Mouse (Mus musculus) neural tube, embryonic 11.5 days (tissue): ENCODE measurements around the gene Pga5. TPM values are rescaled to one million over a fixed set of nuclear protein-coding genes. Genes with fewer than 3 reads are reported as not detected.

Experiments
- ATAC-seq: fragments of 200-750 bp; cut with Nextera tagmentation; 2 replicates; pipeline ENCODE4 v1.8.0; 2017; ENCODE audit warnings: moderate number of reproducible peaks, mild to moderate bottlenecking, moderate TSS enrichment, moderate library complexity; ENCODE audit not compliant: insufficient read depth, low FRiP score, low TSS enrichment
- DNase-seq: peaks from one replicate; pipeline ENCODE4 v3.0.0-alpha.2; 2015; ENCODE audit warnings: low spot score
- H3K27ac ChIP-seq: fragments of 300-500 bp; sonication (generic); 2 replicates; pipeline ENCODE4 v1.5.1; 2014; ENCODE audit warnings: low read depth, mild to moderate bottlenecking, low read length
- H3K27me3 ChIP-seq: fragments of 300-500 bp; sonication (generic); 2 replicates; pipeline ENCODE4 v1.6.1; 2014; ENCODE audit warnings: mild to moderate bottlenecking, low read length, mixed read lengths; ENCODE audit not compliant: control insufficient read depth, insufficient read depth
- H3K36me3 ChIP-seq: fragments of 300-500 bp; sonication (generic); 2 replicates; pipeline ENCODE4 v1.6.1; 2014; ENCODE audit warnings: mild to moderate bottlenecking, low read length, moderate library complexity, mixed read lengths; ENCODE audit not compliant: control insufficient read depth, insufficient read depth
- H3K4me1 ChIP-seq: fragments of 300-500 bp; sonication (generic); 2 replicates; pipeline ENCODE4 v1.6.1; 2014; ENCODE audit warnings: low read length, mixed read lengths; ENCODE audit not compliant: control insufficient read depth, insufficient read depth
- H3K4me2 ChIP-seq: fragments of 300-500 bp; sonication (generic); 2 replicates; pipeline ENCODE4 v1.6.1; 2014; ENCODE audit warnings: low read depth, mild to moderate bottlenecking, moderate library complexity
- H3K4me3 ChIP-seq: fragments of 300-500 bp; sonication (generic); 2 replicates; pipeline ENCODE4 v1.5.1; 2014; ENCODE audit warnings: low read depth, low read length
- H3K9ac ChIP-seq: fragments of 300-500 bp; sonication (generic); 2 replicates; pipeline ENCODE4 v1.6.1; 2014; ENCODE audit warnings: mild to moderate bottlenecking, low read length
- H3K9me3 ChIP-seq: fragments of 300-500 bp; sonication (generic); 2 replicates; pipeline ENCODE4 v1.6.1; 2016; ENCODE audit warnings: low read length; ENCODE audit not compliant: control insufficient read depth
- WGBS: fragments of 180-500 bp; shearing (Covaris S2); extraction: QIAGEN DNeasy Blood & Tissue Kit; methylation state at CpG from one replicate; pipeline ENCODE4 v1.1.7; 2014; 5-methylcytosine and 5-hydroxymethylcytosine counted together
- polyA plus RNA-seq: library from polyadenylated mRNA; unstranded; fragments of >200 nt; fragmentation: Nextera tagmentation; extraction: Ambion mirVana; gene quantifications from 2 replicates; pipeline ENCODE4 v1.2.1, GENCODE M21; 2014

Gene Pga5
- polyA plus RNA-seq, 1 experiment from 2014 or later = not detected

GRCm38 (mm10) chr19:10715476-10715875, 37.6 kb upstream of the Pga5 start:
- no peak overlapping the region for H3K4me3 ChIP-seq
- H3K36me3 ChIP-seq = peaks cover 16% of the 10 kb centered on the region
- DNase-seq (no peak), ATAC-seq (no peak)
- H3K4me1 ChIP-seq = peaks cover 5% of the 10 kb centered on the region; the same call in 1 of the 2 replicates
- H3K9ac ChIP-seq = no peak overlapping the region
- H3K27me3 ChIP-seq = no peaks in the 10 kb centered on the region
- H3K27ac ChIP-seq = no peak overlapping the region
- H3K4me2 ChIP-seq = no peak overlapping the region
- no peaks in the 10 kb centered on the region for H3K9me3 ChIP-seq
- WGBS = 91% methylated on average over 6 of the region's 6 CpGs

GRCm38 (mm10) chr19:10714682-10715475, 37.0 kb upstream of the Pga5 start:
- no peaks in the 10 kb centered on the region for H3K9me3 ChIP-seq
- H3K9ac ChIP-seq = no peak overlapping the region
- no peak overlapping the region for H3K4me3 ChIP-seq
- WGBS = 53% methylated on average over 4 of the region's 4 CpGs
- H3K4me1 ChIP-seq = peaks cover 2% of the 10 kb centered on the region; the same call in 1 of the 2 replicates
- no peak overlapping the region for H3K27ac ChIP-seq
- H3K27me3 ChIP-seq = no peaks in the 10 kb centered on the region
- DNase-seq = peak; percentile 64
- H3K4me2 ChIP-seq = no peak overlapping the region
- no peak for ATAC-seq
- peaks cover 18% of the 10 kb centered on the region for H3K36me3 ChIP-seq

- H3K27me3 ChIP-seq = no peaks in the 10 kb centered on the region
- no peaks in the 10 kb centered on the region for H3K9me3 ChIP-seq
- no peak for DNase-seq
- no peak overlapping the region for H3K9ac ChIP-seq
- ATAC-seq = no peak
- WGBS = 78% methylated on average over 6 of the region's 6 CpGs
- no peak overlapping the region for H3K27ac ChIP-seq
- H3K36me3 ChIP-seq = peaks cover 18% of the 10 kb centered on the region
- H3K4me1 ChIP-seq = 0 out of 2 replicates have a peak, but pooled peaks cover 2% of the 10 kb centered on the region
- H3K4me2 ChIP-seq = no peak overlapping the region
- no peak overlapping the region for H3K4me3 ChIP-seq
Measured at GRCm38 (mm10) chr19:10714168-10714567, 36.3 kb upstream of the Pga5 start.

DNA sequence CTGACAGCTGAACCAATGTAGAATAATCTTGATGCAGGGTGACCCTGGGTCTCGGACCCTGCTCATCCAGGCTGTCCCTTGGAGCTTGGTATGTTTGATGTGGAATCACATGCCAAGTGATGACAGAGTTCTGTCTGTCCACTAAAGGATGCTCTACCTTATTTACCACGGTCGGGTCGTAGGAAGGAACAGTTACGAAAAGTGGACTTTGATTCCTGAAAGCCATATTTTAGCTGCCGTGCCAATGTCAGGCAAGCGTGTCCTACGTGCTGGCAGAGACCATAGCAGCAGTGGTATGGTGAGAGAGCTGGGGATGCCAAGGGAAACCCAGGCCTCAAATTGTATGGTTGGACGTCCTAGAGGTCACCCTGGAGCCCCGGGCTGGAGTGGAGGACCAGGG, 35.7 kb upstream of the Pga5 start:
- Histone ChIP-seq H3K27me3 (no peaks in the 10 kb centered on the region), H3K9me3 (no peaks in the 10 kb centered on the region), H3K4me1 (0 out of 2 replicates have a peak, but pooled peaks cover 2% of the 10 kb centered on the region), H3K4me2 (no peak overlapping the region), H3K4me3 (no peak overlapping the region), H3K36me3 (peaks cover 18% of the 10 kb centered on the region), H3K27ac (no peak overlapping the region), H3K9ac (no peak overlapping the region)
- DNase-seq = no peak
- WGBS = 93% methylated on average over 10 of the region's 10 CpGs
- ATAC-seq = no peak

DNA sequence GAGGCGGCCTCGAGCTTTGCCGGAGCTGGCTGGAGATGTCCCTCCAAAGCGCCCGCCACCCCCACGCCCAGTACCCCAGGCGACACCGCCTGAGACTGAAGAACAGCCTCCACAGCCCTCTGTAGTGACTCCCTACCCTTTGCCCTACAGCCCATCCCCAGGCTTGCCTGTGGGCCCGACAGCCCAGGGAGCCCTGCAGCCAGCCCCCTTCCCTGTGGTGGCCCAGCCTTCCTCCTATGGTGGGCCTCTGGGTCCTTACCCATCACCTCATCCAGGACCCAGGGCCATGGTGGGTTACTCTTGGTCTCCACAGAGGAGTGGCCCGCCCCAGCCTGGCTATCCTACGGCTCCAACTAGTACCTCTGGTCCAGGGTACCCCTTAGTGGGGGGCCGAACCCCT, 34.8 kb upstream of the Pga5 start:
- 93% methylated on average over 12 of the region's 12 CpGs for WGBS
- no peaks in the 10 kb centered on the region for H3K27me3 ChIP-seq
- H3K36me3 ChIP-seq = peaks cover 18% of the 10 kb centered on the region
- H3K27ac ChIP-seq = no peak overlapping the region
- H3K4me3 ChIP-seq = no peak overlapping the region
- DNase-seq (no peak), ATAC-seq (no peak)
- no peak overlapping the region for H3K9ac ChIP-seq
- 0 out of 2 replicates have a peak, but pooled peaks cover 2% of the 10 kb centered on the region for H3K4me1 ChIP-seq
- H3K9me3 ChIP-seq = no peaks in the 10 kb centered on the region
- no peak overlapping the region for H3K4me2 ChIP-seq

DNA sequence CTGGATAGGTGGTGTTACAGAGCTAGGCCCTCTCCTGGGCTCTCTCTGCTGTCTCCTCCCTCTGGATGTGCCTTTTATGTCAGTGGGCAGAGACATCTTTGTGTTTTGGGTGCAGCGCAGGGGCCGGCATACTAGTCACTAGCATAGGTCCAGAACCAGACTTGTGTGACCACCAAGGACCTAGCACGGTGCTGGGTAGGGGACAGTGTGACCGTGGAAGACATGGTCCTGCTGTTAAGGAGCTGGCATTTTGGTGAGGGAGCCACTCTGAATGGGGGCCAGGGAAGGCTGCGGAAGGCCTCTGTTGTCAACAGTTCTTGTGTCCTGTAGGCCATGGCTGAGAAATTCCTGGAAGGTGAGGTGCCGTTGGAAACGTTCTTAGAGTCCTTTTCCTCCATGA, 34.3 kb upstream of the Pga5 start:
- Histone ChIP-seq H3K4me1 (0 out of 2 replicates have a peak, but pooled peaks cover 2% of the 10 kb centered on the region), H3K4me3 (no peak overlapping the region), H3K9ac (no peak overlapping the region), H3K9me3 (no peaks in the 10 kb centered on the region), H3K27ac (no peak overlapping the region), H3K27me3 (no peaks in the 10 kb centered on the region), H3K4me2 (no peak overlapping the region), H3K36me3 (peaks cover 18% of the 10 kb centered on the region)
- DNase-seq (no peak), ATAC-seq (no peak)
- WGBS = 91% methylated on average over 7 of the region's 7 CpGs

- no peaks in the 10 kb centered on the region for H3K27me3 ChIP-seq
- H3K4me2 ChIP-seq = no peak overlapping the region
- H3K27ac ChIP-seq = no peak overlapping the region
- 0 out of 2 replicates have a peak, but pooled peaks cover 2% of the 10 kb centered on the region for H3K4me1 ChIP-seq
- DNase-seq (no peak), ATAC-seq (no peak)
- WGBS = 94% methylated on average over 4 of the region's 4 CpGs
- no peaks in the 10 kb centered on the region for H3K9me3 ChIP-seq
- peaks cover 18% of the 10 kb centered on the region for H3K36me3 ChIP-seq
- no peak overlapping the region for H3K9ac ChIP-seq
- H3K4me3 ChIP-seq = no peak overlapping the region
Measured at GRCm38 (mm10) chr19:10710751-10711150, 32.9 kb upstream of the Pga5 start.

GRCm38 (mm10) chr19:10710088-10710511, 32.2 kb upstream of the Pga5 start:
- Histone ChIP-seq H3K27ac (no peak overlapping the region), H3K9me3 (no peaks in the 10 kb centered on the region), H3K36me3 (peaks cover 18% of the 10 kb centered on the region), H3K9ac (no peak overlapping the region), H3K4me1 (0 out of 2 replicates have a peak, but pooled peaks cover 2% of the 10 kb centered on the region), H3K27me3 (no peaks in the 10 kb centered on the region), H3K4me2 (no peak overlapping the region), H3K4me3 (no peak overlapping the region)
- peak; percentile 22 for ATAC-seq
- 83% methylated on average over 9 of the region's 9 CpGs for WGBS
- peak; percentile 59 for DNase-seq
